Mouse (Mus musculus): ENCODE measurements at regions not wholly inside any gene's neighbourhood (a gene's known extent, or its start where the extent isn't known, plus 50 kb on each side); places are given as distances from the start of the nearest gene placed in this dataset.

DNA sequence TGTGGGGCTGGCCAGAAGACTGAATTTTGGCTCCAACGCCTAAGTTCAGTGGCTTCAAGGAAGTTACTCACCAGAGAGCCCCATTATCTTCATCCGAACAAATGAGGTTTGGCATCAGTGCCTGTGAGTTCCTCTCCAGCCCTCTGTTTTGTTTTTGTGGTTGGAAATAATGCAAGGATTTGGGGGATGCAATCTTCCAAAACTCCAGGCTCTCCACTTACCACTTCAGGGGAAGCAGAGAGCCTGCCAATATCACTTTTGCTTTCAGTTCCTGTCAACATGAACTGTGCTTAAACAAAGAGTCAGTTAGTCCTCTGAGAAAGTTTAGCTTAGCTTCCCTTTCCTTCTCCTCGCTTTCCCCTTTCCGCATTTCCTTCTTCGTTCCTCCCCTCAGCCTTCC is 189.4 kb upstream of the Hmga2 start:
- H3K27ac ChIP-seq (replicated peaks): no peak overlapping the region
- no peaks in the 10 kb centered on the region for H3K4me1 ChIP-seq
- no peaks in the 10 kb centered on the region for H3K9me3 ChIP-seq
- H3K9ac ChIP-seq: no peak overlapping the region
- H3K4me3 ChIP-seq: no peak overlapping the region
- no peak for ATAC-seq (ENCODE audit: extremely low read depth, insufficient number of reproducible peaks, low FRiP score, low TSS enrichment)
- no peaks in the 10 kb centered on the region for H3K27me3 ChIP-seq (replicated peaks)
- no peaks in the 10 kb centered on the region for H3K36me3 ChIP-seq
- H3K4me2 ChIP-seq: no peak overlapping the region
- 42% methylated on average over 5 of the region's 5 CpGs for WGBS

GRCm38 (mm10) chr10:120664419-120664818 is 188.2 kb upstream of the Hmga2 start:
- Histone ChIP-seq H3K27ac (replicated peaks) (no peak overlapping the region), H3K9ac (no peak overlapping the region), H3K4me3 (no peak overlapping the region), H3K4me2 (no peak overlapping the region), H3K36me3 (no peaks in the 10 kb centered on the region), H3K9me3 (no peaks in the 10 kb centered on the region), H3K27me3 (replicated peaks) (no peaks in the 10 kb centered on the region), H3K4me1 (no peaks in the 10 kb centered on the region)
- 78% methylated on average over 5 of the region's 5 CpGs for WGBS
- ATAC-seq (ENCODE audit: extremely low read depth, insufficient number of reproducible peaks, low FRiP score, low TSS enrichment): no peak

GRCm38 (mm10) chr10:120663396-120663795 is 187.1 kb upstream of the Hmga2 start:
- Histone ChIP-seq H3K36me3 (no peaks in the 10 kb centered on the region), H3K27ac (replicated peaks) (no peak overlapping the region), H3K27me3 (replicated peaks) (no peaks in the 10 kb centered on the region), H3K4me1 (no peaks in the 10 kb centered on the region), H3K9me3 (no peaks in the 10 kb centered on the region), H3K9ac (no peak overlapping the region), H3K4me3 (no peak overlapping the region), H3K4me2 (no peak overlapping the region)
- ATAC-seq (ENCODE audit: extremely low read depth, insufficient number of reproducible peaks, low FRiP score, low TSS enrichment): no peak
- 38% methylated on average over 11 of the region's 11 CpGs for WGBS

GRCm38 (mm10) chr10:120660503-120660902 is 184.2 kb upstream of the Hmga2 start:
- no peak overlapping the region for H3K9ac ChIP-seq
- no peaks in the 10 kb centered on the region for H3K9me3 ChIP-seq
- 66% methylated on average over 6 of the region's 6 CpGs for WGBS
- ATAC-seq (ENCODE audit: extremely low read depth, insufficient number of reproducible peaks, low FRiP score, low TSS enrichment): no peak
- no peaks in the 10 kb centered on the region for H3K27me3 ChIP-seq (replicated peaks)
- no peak overlapping the region for H3K4me2 ChIP-seq
- 0 out of 2 replicates have a peak, but pooled peaks cover under 1% of the 10 kb centered on the region for H3K4me1 ChIP-seq
- H3K36me3 ChIP-seq: no peaks in the 10 kb centered on the region
- no peak overlapping the region for H3K4me3 ChIP-seq
- H3K27ac ChIP-seq (replicated peaks): no peak overlapping the region

DNA sequence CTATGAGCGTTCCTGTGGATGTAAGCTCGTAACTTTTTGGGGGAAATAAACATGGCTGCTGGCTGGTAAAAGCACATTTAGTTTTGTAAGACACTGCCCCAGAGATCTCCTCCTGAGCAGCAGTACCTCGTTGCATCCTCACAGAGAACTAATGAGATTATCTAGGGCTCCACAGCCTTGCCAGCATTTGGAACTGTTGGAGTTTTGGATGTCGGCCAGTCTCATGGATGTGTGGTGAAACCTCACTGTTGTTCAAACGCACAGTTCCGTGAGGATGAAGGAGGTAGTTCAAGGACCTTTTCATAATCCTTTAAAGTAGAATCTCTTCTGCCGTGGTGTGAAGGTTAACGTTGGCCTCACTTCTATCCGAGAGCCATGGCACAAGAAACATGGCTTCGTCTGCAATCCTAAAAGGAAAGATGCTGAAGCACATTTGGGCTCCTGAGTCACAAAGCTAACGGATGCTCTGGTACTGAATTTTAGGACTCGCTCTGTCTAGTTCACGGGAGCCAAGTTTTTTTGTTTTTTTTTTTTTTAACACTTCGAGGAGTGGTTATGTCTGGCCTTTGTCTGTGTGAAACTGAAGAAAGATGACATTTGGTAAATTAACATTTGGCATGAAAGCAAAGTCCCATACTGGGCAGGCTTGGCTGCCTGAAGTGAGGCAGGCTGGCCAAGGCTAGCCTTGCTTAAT is 179.1 kb upstream of the Hmga2 start:
- Histone ChIP-seq H3K4me1 (peaks cover 4% of the 10 kb centered on the region; the same call in 1 of the 2 replicates), H3K9ac (no peak overlapping the region), H3K9me3 (0 out of 2 replicates have a peak, but pooled peaks cover 4% of the 10 kb centered on the region), H3K36me3 (no peaks in the 10 kb centered on the region), H3K27me3 (replicated peaks) (no peaks in the 10 kb centered on the region), H3K4me3 (no peak overlapping the region), H3K27ac (replicated peaks) (no peak overlapping the region), H3K4me2 (no peak overlapping the region)
- no peak for ATAC-seq (ENCODE audit: extremely low read depth, insufficient number of reproducible peaks, low FRiP score, low TSS enrichment)
- 63% methylated on average over 14 of the region's 14 CpGs for WGBS

DNA sequence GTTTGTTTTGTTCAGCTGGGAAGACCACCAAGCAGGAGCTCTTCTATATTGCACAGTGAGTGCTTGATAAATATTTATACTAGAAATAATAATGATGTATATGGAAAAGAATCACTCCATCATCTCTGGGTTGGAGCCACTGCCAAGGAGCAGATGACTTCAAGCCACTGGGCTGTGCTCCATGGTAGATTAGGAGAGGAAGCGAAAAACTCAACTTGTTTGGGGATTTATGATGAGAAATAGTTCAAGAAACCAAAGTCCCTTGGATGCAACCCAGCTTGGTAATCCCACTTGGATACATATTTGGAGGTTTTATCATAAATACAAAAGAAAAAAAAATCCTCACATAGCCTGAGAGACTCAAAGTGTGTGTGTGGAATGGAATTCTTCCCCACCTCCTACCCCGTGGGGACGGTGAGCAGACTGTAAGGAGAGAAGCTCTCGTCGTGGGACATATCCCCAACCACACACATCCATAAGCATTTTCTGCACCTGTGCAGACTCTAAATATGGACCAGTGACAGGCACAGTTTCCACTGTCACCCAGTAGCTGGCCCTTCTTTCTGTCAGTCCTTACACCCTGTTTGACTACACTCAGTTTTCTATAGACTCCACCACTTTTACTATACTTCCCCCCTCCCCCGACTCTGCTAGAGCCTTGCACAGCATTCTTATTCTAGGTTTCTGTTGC is 176.4 kb upstream of the Hmga2 start:
- 71% methylated on average over 6 of the region's 6 CpGs for WGBS
- no peak for ATAC-seq (ENCODE audit: extremely low read depth, insufficient number of reproducible peaks, low FRiP score, low TSS enrichment)
- H3K27me3 ChIP-seq (replicated peaks): no peaks in the 10 kb centered on the region
- peaks cover 9% of the 10 kb centered on the region for H3K4me1 ChIP-seq
- no peak overlapping the region for H3K4me3 ChIP-seq
- no peak overlapping the region for H3K27ac ChIP-seq (replicated peaks)
- no peak overlapping the region for H3K4me2 ChIP-seq
- H3K9me3 ChIP-seq: 0 out of 2 replicates have a peak, but pooled peaks cover 6% of the 10 kb centered on the region
- H3K36me3 ChIP-seq: no peaks in the 10 kb centered on the region
- no peak overlapping the region for H3K9ac ChIP-seq

DNA sequence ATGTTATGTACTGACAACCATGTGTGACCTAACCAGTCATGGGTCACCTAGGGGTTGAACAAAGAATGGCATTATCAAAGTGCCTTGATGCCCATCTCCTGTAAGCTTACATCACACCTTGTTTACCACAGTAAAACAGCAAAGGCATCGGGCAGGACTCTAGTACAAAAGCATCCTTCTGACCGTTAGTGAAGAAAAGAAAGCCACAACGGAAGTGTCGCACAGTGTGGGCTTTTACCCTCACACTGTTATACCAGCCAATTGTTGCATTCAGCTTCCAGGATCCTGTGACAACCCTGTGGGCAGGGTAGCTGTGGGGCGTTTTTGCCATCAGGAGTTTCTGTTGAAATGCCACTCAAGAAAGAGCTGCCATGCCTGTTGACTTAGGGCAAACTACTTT is 175.6 kb upstream of the Hmga2 start:
- 83% methylated on average over 5 of the region's 5 CpGs for WGBS
- Histone ChIP-seq H3K4me3 (no peak overlapping the region), H3K27ac (replicated peaks) (no peak overlapping the region), H3K4me2 (no peak overlapping the region), H3K9ac (no peak overlapping the region), H3K9me3 (0 out of 2 replicates have a peak, but pooled peaks cover 6% of the 10 kb centered on the region), H3K4me1 (peaks cover 17% of the 10 kb centered on the region), H3K36me3 (no peaks in the 10 kb centered on the region), H3K27me3 (replicated peaks) (no peaks in the 10 kb centered on the region)
- ATAC-seq (ENCODE audit: extremely low read depth, insufficient number of reproducible peaks, low FRiP score, low TSS enrichment): no peak

DNA sequence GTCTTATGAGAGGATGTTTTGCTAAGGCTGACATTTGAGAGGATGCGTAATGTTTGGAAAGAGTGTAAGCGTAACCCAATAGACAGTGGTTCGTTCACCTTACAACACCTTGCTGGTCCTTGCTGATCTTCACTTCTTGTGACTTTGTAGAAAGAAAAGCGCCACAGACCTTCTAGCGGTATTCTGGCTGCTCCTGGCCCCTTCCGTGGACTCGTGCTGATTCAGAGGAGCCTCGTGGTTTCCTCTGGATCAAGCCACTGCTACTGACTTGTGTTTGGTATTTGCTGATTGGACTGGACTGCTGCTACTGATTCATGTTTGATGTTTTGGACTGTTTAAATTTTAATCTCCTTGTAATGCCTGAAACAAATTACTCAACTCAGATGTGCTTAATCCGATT is 174.1 kb upstream of the Hmga2 start:
- ATAC-seq (ENCODE audit: extremely low read depth, insufficient number of reproducible peaks, low FRiP score, low TSS enrichment): no peak
- 90% methylated on average over 9 of the region's 9 CpGs for WGBS
- H3K9ac ChIP-seq: no peak overlapping the region
- H3K36me3 ChIP-seq: no peaks in the 10 kb centered on the region
- H3K27me3 ChIP-seq (replicated peaks): no peaks in the 10 kb centered on the region
- no peak overlapping the region for H3K27ac ChIP-seq (replicated peaks)
- H3K4me1 ChIP-seq: peaks cover 23% of the 10 kb centered on the region
- no peak overlapping the region for H3K4me3 ChIP-seq
- H3K9me3 ChIP-seq: 0 out of 2 replicates have a peak, but pooled peaks cover 6% of the 10 kb centered on the region
- no peak overlapping the region for H3K4me2 ChIP-seq

- no peaks in the 10 kb centered on the region for H3K27me3 ChIP-seq (replicated peaks)
- WGBS: 60% methylated on average over 3 of the region's 3 CpGs
- no peak overlapping the region for H3K4me3 ChIP-seq
- no peak for ATAC-seq (ENCODE audit: extremely low read depth, insufficient number of reproducible peaks, low FRiP score, low TSS enrichment)
- H3K9ac ChIP-seq: no peak overlapping the region
- no peaks in the 10 kb centered on the region for H3K36me3 ChIP-seq
- peaks cover 21% of the 10 kb centered on the region for H3K4me1 ChIP-seq
- 0 out of 2 replicates have a peak, but pooled peaks cover 6% of the 10 kb centered on the region for H3K9me3 ChIP-seq
- no peak overlapping the region for H3K4me2 ChIP-seq
- no peak overlapping the region for H3K27ac ChIP-seq (replicated peaks)
These were observed 172.5 kb upstream of the Hmga2 start for GRCm38 (mm10) chr10:120648741-120649140.

DNA sequence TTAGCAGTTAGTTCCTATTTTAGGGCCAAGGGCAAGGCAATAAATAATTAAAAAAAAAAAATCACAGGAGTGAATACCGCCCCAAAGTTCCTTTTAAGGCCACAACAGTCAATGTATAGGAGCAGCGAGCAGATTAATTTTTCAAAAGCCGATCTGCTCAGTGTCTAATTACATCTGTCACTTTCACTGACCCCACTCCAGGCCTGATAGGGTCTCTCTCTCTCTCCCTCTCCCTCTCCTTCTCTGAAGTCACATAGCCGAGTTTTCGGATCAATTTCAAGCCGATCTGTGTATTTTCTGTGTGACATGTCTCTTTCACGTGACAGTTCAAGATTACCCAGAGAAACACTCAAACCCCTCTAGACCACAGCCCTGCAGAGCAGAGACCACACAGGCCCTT is 171.8 kb upstream of the Hmga2 start:
- H3K27me3 ChIP-seq (replicated peaks): no peaks in the 10 kb centered on the region
- no peak overlapping the region for H3K4me3 ChIP-seq
- no peaks in the 10 kb centered on the region for H3K36me3 ChIP-seq
- no peak overlapping the region for H3K4me2 ChIP-seq
- 0 out of 2 replicates have a peak, but pooled peaks cover 6% of the 10 kb centered on the region for H3K9me3 ChIP-seq
- H3K9ac ChIP-seq: no peak overlapping the region
- WGBS: 56% methylated on average over 7 of the region's 7 CpGs
- ATAC-seq (ENCODE audit: extremely low read depth, insufficient number of reproducible peaks, low FRiP score, low TSS enrichment): no peak
- H3K27ac ChIP-seq (replicated peaks): no peak overlapping the region
- peaks cover 21% of the 10 kb centered on the region for H3K4me1 ChIP-seq

DNA sequence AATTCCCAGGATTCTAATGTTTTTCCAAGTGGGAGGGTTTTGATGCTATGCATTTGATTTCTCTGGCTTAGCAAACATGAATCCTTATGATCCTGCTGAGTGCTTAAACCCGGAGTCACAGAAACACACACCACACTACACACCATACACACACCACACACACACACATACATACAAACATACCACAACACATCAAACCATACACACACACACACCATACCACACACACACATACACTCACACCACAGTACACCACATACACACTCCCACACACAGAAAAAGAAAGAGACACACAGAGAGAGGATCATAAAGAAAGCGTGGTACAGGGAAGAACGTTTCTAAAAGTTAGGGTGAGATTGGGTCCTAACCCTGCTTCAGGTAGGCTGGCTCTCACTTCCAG is 171.1 kb upstream of the Hmga2 start:
- Histone ChIP-seq H3K4me3 (peak overlapping the region; percentile 16; the same call in 1 of the 2 replicates), H3K36me3 (no peaks in the 10 kb centered on the region), H3K27ac (replicated peaks) (no peak overlapping the region), H3K4me1 (peaks cover 21% of the 10 kb centered on the region), H3K27me3 (replicated peaks) (no peaks in the 10 kb centered on the region), H3K9ac (no peak overlapping the region), H3K4me2 (peak overlapping the region; percentile 62), H3K9me3 (0 out of 2 replicates have a peak, but pooled peaks cover 6% of the 10 kb centered on the region)
- 42% methylated on average over 3 of the region's 3 CpGs for WGBS
- ATAC-seq (ENCODE audit: extremely low read depth, insufficient number of reproducible peaks, low FRiP score, low TSS enrichment): no peak
